Mouse (Mus musculus) spleen, adult 2 months (tissue): ENCODE data around the gene Nos2.
"Not testable (repeated sequence)": the region's sequence is repeated elsewhere in the genome, so short reads cannot be mapped to it uniquely, and the experiment has no call there.

ENCODE experiments used
- CTCF ChIP-seq: fragments of 200-500 bp; IDR thresholded peaks from 2 replicates; pipeline ENCODE4 v1.5.1; 2011; ENCODE audit warnings: mild to moderate bottlenecking, inconsistent platforms; ENCODE audit not compliant: insufficient read depth, insufficient read length, insufficient replicate concordance; ENCODE audit errors: extremely low read depth
- POLR2A ChIP-seq: fragments of 200-500 bp; IDR thresholded peaks from 2 replicates; pipeline ENCODE4 v1.6.1; 2011; ENCODE audit warnings: low read depth, low read length, inconsistent platforms

DNA sequence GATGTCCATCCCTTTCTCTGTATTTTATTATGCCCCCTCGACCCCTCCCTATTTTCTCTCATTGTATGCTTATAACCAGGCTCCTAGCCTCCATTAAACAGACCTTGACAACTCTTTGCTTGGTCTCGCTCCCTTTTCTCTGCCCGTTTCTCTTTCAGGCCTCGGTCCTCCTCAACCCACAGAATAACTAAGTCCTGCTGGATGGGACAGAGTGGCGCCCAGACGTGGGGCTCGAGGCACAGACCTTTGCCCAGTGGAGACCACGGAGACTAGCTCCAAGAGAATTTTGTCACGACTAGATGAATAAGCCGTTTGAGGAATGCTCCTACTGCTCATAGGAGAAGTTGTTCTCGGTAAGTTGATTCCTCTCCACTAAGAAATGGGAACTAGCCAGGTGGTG is 68.6 kb downstream of the Nos2 start:
- not testable (repeated sequence) for TF ChIP-seq CTCF, POLR2A
